Mouse (Mus musculus): ENCODE measurements around the gene Tubgcp2.

GRCm38 (mm10) chr7:140001086-140001740 is 35.3 kb downstream of the Tubgcp2 start:
- TF ChIP-seq BHLHE40 (IDR thresholded peaks at IDR 0.05; ENCODE audit: borderline replicate concordance, low read depth, low read length) (no peak), TAL1 (IDR thresholded peaks at IDR 0.05; ENCODE audit: low read length) (no peak), CTCF (IDR thresholded peaks at IDR 0.05 in 2 of 3, conservative IDR thresholded peaks at IDR 0.05 in 1 of 3; ENCODE audit: control insufficient read depth in 1 of 3, insufficient read depth in 1 of 3, low read depth in 2 of 3, low read length in 3 of 3, poor library complexity in 1 of 3, severe bottlenecking in 1 of 3) (no peak), POLR2AphosphoS2 (IDR thresholded peaks at IDR 0.05; ENCODE audit: low read length) (no peak), POLR2AphosphoS5 (IDR thresholded peaks at IDR 0.05; ENCODE audit: borderline replicate concordance, low read depth, low read length) (no peak), GABPA (IDR thresholded peaks at IDR 0.05; ENCODE audit: low read depth, low read length) (no peak), GATA1 (IDR thresholded peaks at IDR 0.05; ENCODE audit: low read depth, low read length) (no peak), POLR2A (IDR thresholded peaks at IDR 0.05; ENCODE audit: control insufficient read depth in 1 of 2, insufficient read depth in 1 of 2, low read depth in 1 of 2, low read length in 2 of 2, poor library complexity in 1 of 2) (no peak), UBTF (IDR thresholded peaks at IDR 0.05; ENCODE audit: borderline replicate concordance, insufficient read depth, low read depth, low read length) (no peak)
